Mouse (Mus musculus) brain, embryonic 14.5 days (tissue): ENCODE results near the gene Polg.

Source experiments
- CTCF ChIP-seq: fragments of 200-500 bp; IDR thresholded peaks from 2 replicates; pipeline ENCODE4 v1.5.1; 2012; ENCODE audit warnings: inconsistent platforms, mild to moderate bottlenecking, moderate library complexity, borderline replicate concordance; ENCODE audit not compliant: insufficient read depth, insufficient read length; ENCODE audit errors: extremely low read depth
- POLR2A ChIP-seq: fragments of 200-500 bp; IDR thresholded peaks from 2 replicates; pipeline ENCODE4 v1.6.1; 2012; ENCODE audit warnings: mild to moderate bottlenecking, inconsistent platforms, borderline replicate concordance; ENCODE audit not compliant: poor library complexity, insufficient read depth, insufficient read length, severe bottlenecking; ENCODE audit errors: extremely low read depth

GRCm38 (mm10) chr7:79498965-79499595 is 32.9 kb upstream of the Polg start:
- TF ChIP-seq CTCF, result no peak
- TF ChIP-seq POLR2A, result peak; percentile 25; the same call in 1 of the 2 replicates
